Mouse (Mus musculus): ENCODE results near the gene H6pd.
"Not testable (repeated sequence)": the region's sequence is repeated elsewhere in the genome, so short reads cannot be mapped to it uniquely, and the experiment has no call there.

H6pd gene

GRCm38 (mm10) chr4:150008853-150009586 is at the start of gene H6pd:
Gene H6pd (minus strand): TSS chr4:150009023.
- DNase-seq (ENCODE audit: low read depth) = peak; percentile 82

DNA sequence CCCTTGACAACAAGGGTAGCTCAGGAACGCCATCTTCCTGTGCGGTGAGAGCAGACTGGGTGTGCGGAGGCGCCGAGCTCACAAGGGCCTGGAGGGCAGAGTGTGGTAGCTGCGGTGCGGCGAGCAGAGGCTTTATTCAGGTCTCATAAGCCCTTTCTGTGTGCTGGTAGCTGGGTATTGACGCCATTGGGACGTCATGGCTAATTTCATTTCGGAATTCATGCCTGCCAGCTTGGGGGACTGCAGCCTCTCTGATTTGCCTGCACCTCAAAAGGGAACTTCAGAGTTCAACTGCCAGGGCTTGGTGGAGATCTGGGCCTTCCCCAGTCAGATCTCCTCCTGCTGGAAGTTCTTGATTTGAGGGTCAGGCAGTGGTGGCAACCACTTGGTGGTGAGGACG is 48.9 kb upstream of the H6pd start:
- DNase-seq (ENCODE audit: low read depth) = no peak

DNA sequence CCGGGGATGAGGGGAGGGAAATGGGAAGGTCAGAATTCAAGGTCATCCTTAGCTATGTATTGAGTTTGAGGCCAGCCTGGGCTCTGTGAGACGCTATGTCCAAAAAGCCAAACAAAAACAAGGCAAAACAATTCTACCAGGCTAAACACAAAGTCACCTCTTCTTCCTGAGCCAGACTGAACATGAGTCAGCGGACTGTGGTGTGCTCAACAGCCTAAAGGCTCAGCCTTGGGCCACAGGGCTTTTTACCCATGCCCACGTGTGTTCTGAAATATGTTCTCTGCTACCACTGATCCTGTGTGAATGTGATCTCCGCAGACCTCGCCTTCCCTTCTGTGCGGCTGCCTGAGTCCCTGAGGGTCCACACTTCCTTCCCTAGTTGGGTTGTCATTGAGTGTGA is 47.3 kb upstream of the H6pd start:
- no peak for DNase-seq (ENCODE audit: low read depth)

GRCm38 (mm10) chr4:150052380-150052779 is 43.6 kb upstream of the H6pd start:
- DNase-seq (ENCODE audit: low read depth) = no peak

- DNase-seq (ENCODE audit: low read depth) = no peak
Measured at GRCm38 (mm10) chr4:150051514-150051913, 42.7 kb upstream of the H6pd start.

GRCm38 (mm10) chr4:150049564-150050226 is 40.9 kb upstream of the H6pd start:
- no peak for DNase-seq (ENCODE audit: low read depth)

- no peak for DNase-seq (ENCODE audit: low read depth)
Measured at GRCm38 (mm10) chr4:150049157-150049513, 40.3 kb upstream of the H6pd start.

DNA sequence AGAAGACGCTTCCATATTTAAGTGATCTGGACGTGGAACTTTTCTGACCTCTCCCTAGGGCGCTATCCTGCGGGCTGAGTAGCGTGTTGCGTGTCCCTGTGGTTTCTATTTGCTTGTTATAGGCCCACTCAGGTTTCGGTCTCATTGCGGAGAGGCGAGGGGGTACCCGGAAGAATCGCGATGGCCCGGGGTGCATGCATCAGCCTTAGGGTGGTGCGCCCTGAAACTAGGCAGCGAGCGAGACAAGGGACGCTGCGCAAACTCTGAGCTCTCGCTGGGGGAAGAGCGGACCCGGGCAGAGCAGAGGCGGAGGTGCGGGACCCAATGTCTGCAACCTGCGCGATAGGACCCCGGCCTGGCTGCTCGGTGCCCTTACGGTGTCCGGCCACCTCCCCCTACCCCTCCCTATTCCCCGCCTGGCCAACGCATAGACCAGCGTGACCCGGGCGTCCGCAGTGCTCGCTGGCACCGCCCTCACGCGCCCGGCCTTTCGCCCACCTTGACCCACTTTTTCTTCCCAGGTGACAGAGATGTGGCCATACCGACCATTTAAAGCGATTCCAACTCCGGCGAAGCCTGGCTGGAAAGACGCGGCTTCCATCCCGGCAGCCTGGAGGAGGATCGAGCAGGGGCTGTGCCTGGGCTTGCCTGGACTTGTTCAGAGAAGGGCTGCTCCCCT is 39.8 kb upstream of the H6pd start:
- DNase-seq (ENCODE audit: low read depth) = no peak

- DNase-seq (ENCODE audit: low read depth) = peak; percentile 58
Measured at GRCm38 (mm10) chr4:150048038-150048437, 39.2 kb upstream of the H6pd start.

DNA sequence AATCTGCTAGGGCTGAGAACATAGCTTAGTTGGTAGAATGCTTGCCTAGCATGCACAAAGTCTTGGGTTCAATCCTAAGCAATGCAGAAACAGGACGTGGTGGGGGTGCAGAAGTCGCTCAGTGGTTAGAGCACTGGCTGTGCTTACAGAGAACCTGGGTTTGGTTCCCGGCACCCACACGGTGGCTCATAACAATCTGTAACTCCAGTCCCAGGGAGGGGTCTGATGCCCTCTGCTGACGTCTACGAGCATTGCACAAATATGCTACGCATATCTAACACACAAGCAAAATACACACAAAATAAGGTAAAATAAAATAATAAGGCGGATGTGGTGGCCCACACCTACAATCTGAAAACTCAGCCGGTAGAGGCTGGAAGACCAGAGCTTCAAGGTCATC is 34.8 kb upstream of the H6pd start:
- DNase-seq (ENCODE audit: low read depth) = no peak

DNA sequence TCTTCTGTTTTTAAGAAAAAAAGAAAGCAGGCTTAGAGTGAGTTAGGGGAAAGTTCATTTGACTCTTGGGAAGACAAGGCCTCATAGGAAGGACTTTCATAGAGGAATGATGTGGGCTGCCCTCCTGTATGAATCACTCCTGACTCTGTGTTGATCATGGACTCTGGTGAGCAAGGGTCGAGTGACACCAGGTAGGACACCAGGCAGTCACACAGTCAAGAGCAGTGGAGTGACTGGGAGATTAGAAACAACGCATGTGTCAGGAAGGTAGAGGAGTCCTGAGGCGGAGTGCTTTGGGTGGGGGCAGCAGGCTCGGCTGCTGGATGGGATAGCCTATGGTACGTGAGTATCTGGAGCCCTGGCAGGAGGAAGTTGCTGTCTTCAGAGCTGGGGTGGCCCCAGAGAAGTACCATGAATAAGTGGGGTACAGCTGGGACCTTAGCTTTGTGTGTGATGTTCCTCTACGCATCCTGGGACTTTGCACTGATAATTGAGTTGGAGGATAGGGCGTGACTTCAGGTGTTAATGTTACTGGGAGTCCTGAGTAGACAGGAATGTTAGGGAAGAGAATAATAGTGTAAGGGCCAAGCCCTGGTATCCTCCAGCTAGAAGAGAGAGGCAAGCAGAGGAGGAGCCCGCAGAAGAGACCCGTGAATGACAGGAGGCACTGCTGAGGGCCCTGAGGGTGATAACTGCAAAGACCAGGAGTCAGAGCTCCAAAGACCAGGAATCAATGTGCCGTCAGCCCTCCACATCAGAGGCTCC is 32.7 kb upstream of the H6pd start:
- DNase-seq (ENCODE audit: low read depth) = no peak

DNA sequence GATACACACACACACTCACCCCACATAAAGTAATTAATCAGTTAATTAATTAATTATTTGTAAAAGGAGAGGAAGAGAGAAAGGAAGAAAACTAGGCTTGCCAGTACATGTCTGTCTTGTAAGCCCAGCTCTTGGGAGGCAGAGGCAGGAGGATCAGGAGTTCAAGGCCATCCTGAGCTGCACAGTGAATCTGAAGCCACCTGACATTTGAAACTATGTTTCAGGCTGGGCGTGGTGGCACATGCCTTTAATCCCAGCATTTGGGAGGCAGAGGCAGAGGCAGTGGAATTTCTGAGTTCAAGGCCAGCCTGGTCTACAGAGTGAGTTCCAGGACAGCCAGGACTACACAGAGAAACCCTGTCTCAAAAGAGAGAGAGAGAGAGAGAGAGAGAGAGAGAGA is 32.0 kb upstream of the H6pd start:
- DNase-seq (ENCODE audit: low read depth) = not testable (repeated sequence)

DNA sequence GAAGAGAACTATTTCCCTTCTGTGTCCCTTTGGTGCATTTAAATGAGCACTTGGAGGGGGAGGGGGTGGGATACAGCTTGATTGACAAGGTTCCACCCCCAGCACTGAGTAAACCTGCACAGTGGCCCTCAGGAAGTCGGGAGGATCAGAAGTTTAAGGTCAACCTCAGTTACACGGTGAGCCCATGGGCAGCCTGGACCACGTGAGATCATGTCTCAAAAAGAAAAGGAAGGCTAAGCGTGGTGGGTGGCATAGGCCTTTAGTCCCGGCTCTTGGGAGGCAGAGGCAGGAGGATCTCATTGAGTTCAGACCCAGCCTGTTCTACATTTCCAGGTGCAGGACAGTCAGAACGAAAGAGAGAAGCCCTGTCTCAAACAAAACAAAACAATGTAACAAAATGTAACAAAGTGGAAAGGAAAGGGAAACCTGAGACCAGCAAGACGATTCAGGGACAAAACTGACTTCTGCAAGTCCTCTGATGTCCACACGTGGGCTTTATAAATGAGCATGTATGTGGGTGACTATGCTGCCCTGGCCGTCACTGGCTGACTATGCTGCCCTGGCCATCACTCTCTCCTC is 31.3 kb upstream of the H6pd start:
- no peak for DNase-seq (ENCODE audit: low read depth)

DNA sequence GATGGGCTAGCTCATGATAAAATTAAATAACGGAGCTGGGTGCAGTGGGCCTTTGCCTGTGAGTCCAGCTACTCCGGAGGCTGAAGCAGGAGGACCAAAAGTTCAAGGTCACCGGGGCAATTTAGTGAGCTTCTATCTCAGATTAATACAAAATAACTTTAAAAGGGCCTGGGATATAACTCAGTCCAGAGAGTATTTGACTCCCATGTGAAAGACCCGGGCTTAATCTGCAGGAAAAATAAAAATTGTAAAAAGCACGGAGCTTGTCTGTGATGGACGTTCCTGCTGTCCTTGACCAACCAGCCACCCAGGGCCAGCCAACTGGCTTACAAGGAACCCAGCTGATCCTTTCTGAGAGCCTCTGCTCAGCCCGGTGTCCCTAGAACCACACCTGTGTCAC is 29.7 kb upstream of the H6pd start:
- DNase-seq (ENCODE audit: low read depth) = no peak

GRCm38 (mm10) chr4:150036094-150036493 is 27.3 kb upstream of the H6pd start:
- no peak for DNase-seq (ENCODE audit: low read depth)

GRCm38 (mm10) chr4:150035280-150035679 is 26.5 kb upstream of the H6pd start:
- no peak for DNase-seq (ENCODE audit: low read depth)

DNA sequence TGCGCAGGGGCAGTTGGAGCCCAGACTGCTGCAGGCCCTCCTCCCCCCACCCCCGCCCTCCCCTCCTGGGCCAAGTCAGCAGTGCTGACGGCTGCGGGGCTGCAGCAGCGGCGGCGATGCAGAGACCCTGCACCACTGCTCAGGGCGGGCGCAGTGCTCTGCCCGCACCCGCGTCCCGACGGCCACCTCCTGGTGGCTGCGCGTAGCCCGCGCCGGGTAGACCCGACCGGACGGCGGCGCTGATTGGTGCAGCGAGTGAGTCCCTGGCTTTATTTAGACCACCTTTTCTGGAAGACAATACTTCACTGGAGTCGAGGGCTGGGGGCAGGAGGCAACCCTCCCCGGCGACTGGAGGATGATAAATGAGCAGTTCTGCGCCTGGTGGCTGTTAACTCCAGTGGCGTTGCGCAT is 24.4 kb upstream of the H6pd start:
- no peak for DNase-seq (ENCODE audit: low read depth)

DNA sequence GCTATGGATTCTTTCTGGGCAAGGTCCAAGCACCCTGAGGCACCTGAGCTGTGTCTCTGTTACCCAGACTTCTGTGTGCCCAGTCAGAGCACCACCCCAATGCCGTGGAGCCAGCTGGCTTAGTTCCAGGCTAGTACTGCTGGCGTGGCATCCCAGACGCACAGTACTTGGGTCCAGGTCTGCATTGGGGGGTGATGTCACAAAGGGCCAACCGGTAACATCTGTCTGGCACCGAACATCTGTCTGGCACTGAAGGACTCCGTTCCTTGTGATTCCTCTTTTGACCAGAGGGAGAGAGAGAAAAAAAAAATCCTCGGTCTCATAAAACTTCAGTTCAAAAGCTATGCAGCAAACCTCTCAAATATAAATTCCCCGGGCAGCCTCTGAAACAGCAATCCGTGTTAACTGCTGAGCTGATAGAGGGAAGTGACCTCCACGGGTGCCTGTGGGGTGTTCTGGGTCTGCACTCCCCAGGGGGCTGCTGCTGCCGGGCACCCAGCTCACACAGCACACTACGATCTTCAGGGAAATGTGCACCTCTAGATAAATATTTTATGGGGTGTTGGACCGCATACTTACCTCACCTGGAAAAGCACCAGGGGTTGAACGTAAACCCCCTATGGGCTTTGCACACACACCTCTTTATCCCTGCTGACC is 22.5 kb upstream of the H6pd start:
- DNase-seq (ENCODE audit: low read depth) = no peak

GRCm38 (mm10) chr4:150030449-150031233 is 21.8 kb upstream of the H6pd start:
- no peak for DNase-seq (ENCODE audit: low read depth)

DNA sequence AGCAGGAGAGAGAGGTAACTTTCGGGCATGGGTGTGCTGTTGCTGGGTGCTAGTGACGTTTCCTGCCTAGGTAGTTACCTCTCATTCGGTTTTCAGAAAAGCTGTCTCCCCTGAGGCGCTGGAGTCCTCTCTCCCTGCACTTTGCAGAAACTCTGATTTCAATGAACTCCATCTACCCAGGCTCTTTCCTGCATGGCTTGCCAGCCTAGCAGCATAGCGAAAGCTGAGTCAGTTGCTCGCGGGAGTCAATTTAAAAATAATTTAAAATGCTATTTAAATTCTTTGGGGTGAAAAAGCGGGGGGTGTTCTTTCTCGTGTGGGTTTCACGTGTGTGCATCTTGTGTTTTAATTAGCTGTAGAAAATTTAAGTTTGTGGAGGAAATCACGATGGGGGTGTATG is 21.1 kb upstream of the H6pd start:
- no peak for DNase-seq (ENCODE audit: low read depth)

GRCm38 (mm10) chr4:150023518-150023917 is 14.7 kb upstream of the H6pd start:
- DNase-seq (ENCODE audit: low read depth) = no peak
